Mouse (Mus musculus) CH12.LX (cell line): Measurements from ENCODE around the gene Rab21. TPM values are rescaled to one million over a fixed set of nuclear protein-coding genes. Genes with fewer than 3 reads are reported as not detected.

Experiments
- DNase-seq: peaks from one replicate; pipeline ENCODE4 v3.0.0-alpha.2; 2013; ENCODE audit errors: extremely low read depth
- H3K27ac ChIP-seq: 2 replicates; pipeline ENCODE4 v1.5.1; 2012; ENCODE audit warnings: low read depth, mild to moderate bottlenecking, control low read depth, moderate library complexity; ENCODE audit not compliant: insufficient read depth
- H3K27me3 ChIP-seq: replicated peaks from 2 replicates; pipeline ENCODE3; 2012; ENCODE audit warnings: inconsistent platforms
- H3K36me3 ChIP-seq, 2 experiments: replicated peaks in 1 of 2; 2 replicates each; pipeline versions ENCODE3 to v1.6.1; 2012; ENCODE audit warnings: inconsistent platforms in 1 of 2, low read length in 1 of 2, mild to moderate bottlenecking in 1 of 2, mixed read lengths in 1 of 2, moderate library complexity in 1 of 2; ENCODE audit not compliant: control insufficient read depth in 1 of 2, insufficient read depth in 1 of 2
- H3K4me1 ChIP-seq, 2 experiments: 2 replicates each; pipeline ENCODE4 v1.6.1; 2012; ENCODE audit warnings: inconsistent platforms in 1 of 2, moderate library complexity in 1 of 2; ENCODE audit not compliant: insufficient read depth in 2 of 2, control insufficient read depth in 1 of 2
- H3K4me2 ChIP-seq: 2 replicates; pipeline ENCODE4 v1.6.1; 2012; ENCODE audit warnings: low read depth, mild to moderate bottlenecking, control low read depth; ENCODE audit not compliant: poor library complexity, insufficient read depth, severe bottlenecking
- H3K4me3 ChIP-seq, 3 experiments: fragments of 150-350 bp in 1 of 3; sonication (generic) in 1 of 3; replicated peaks in 1 of 3; 2 replicates each; pipeline versions ENCODE3 to v1.5.1; 2011 to 2012; ENCODE audit warnings: low read depth in 2 of 3, low read length in 2 of 3, mild to moderate bottlenecking in 2 of 3, moderate library complexity in 2 of 3, control low read depth in 1 of 3, improper control_type of control experiment in 1 of 3, inconsistent platforms in 1 of 3, mixed read lengths in 1 of 3; ENCODE audit not compliant: poor library complexity in 1 of 3
- H3K79me2 ChIP-seq: replicated peaks from 2 replicates; pipeline ENCODE4 v1.6.1; 2012; ENCODE audit warnings: mild to moderate bottlenecking, moderate library complexity; ENCODE audit not compliant: control insufficient read depth, poor library complexity, insufficient read depth, severe bottlenecking; ENCODE audit errors: extremely low read depth
- H3K9ac ChIP-seq: 2 replicates; pipeline ENCODE4 v1.6.1; 2012; ENCODE audit warnings: low read depth, mild to moderate bottlenecking, control low read depth, moderate library complexity; ENCODE audit not compliant: insufficient read depth
- H3K9me3 ChIP-seq: replicated peaks from 2 replicates; pipeline ENCODE3; 2012; ENCODE audit warnings: low read length, inconsistent platforms, mixed read lengths
- BHLHE40 ChIP-seq: IDR thresholded peaks from 2 replicates; pipeline ENCODE4 v1.6.1; 2011; ENCODE audit warnings: mild to moderate bottlenecking, low read depth, low read length, improper control_type of control experiment
- CHD2 ChIP-seq: IDR thresholded peaks from 2 replicates; pipeline ENCODE4 v1.6.1; 2011; ENCODE audit warnings: low read length, improper control_type of control experiment
- ETS1 ChIP-seq: conservative IDR thresholded peaks from 2 replicates; pipeline ENCODE4 v1.6.1; 2012; ENCODE audit warnings: low read depth, mild to moderate bottlenecking, inconsistent platforms, low read length, improper control_type of control experiment, moderate library complexity
- GABPA ChIP-seq: IDR thresholded peaks from 2 replicates; pipeline ENCODE4 v1.6.1; 2012; ENCODE audit warnings: low read depth, low read length, improper control_type of control experiment, inconsistent platforms; ENCODE audit not compliant: insufficient replicate concordance
- JUND ChIP-seq: conservative IDR thresholded peaks from 2 replicates; pipeline ENCODE4 v1.6.1; 2011; ENCODE audit warnings: low read depth, low read length, improper control_type of control experiment
- MAFK ChIP-seq: IDR thresholded peaks from 2 replicates; pipeline ENCODE4 v1.6.1; 2011; ENCODE audit warnings: low read length, improper control_type of control experiment; ENCODE audit not compliant: insufficient replicate concordance
- MEF2A ChIP-seq: IDR thresholded peaks from 2 replicates; pipeline ENCODE4 v1.6.1; 2014; ENCODE audit warnings: low read depth, mild to moderate bottlenecking, inconsistent platforms, low read length, improper control_type of control experiment, borderline replicate concordance
- MXI1 ChIP-seq: IDR thresholded peaks from 2 replicates; pipeline ENCODE4 v1.6.1; 2011; ENCODE audit warnings: mild to moderate bottlenecking, low read depth, low read length, improper control_type of control experiment
- NELFE ChIP-seq: IDR thresholded peaks from 2 replicates; pipeline ENCODE4 v1.6.1; 2011; ENCODE audit warnings: low read depth, low read length, improper control_type of control experiment
- PAX5 ChIP-seq: IDR thresholded peaks from 2 replicates; pipeline ENCODE4 v1.6.1; 2012; ENCODE audit warnings: low read length, inconsistent platforms, mixed read lengths
- POLR2AphosphoS2 ChIP-seq: IDR thresholded peaks from 2 replicates; pipeline ENCODE4 v1.6.1; 2011; ENCODE audit warnings: low read depth, low read length, improper control_type of control experiment
- RAD21 ChIP-seq: IDR thresholded peaks from 2 replicates; pipeline ENCODE4 v1.6.1; 2011; ENCODE audit warnings: low read depth, mild to moderate bottlenecking, low read length, improper control_type of control experiment, moderate library complexity
- RCOR1 ChIP-seq: conservative IDR thresholded peaks from 2 replicates; pipeline ENCODE4 v1.6.1; 2012; ENCODE audit warnings: low read depth, mild to moderate bottlenecking, inconsistent platforms, low read length, improper control_type of control experiment
- SIN3A ChIP-seq: IDR thresholded peaks from 2 replicates; pipeline ENCODE4 v1.6.1; 2012; ENCODE audit warnings: low read length, improper control_type of control experiment, inconsistent platforms
- SMC3 ChIP-seq: IDR thresholded peaks from 2 replicates; pipeline ENCODE4 v1.6.1; 2011; ENCODE audit warnings: low read depth, low read length, improper control_type of control experiment
- TCF12 ChIP-seq: IDR thresholded peaks from 2 replicates; pipeline ENCODE4 v1.6.1; 2014; ENCODE audit warnings: low read depth, mild to moderate bottlenecking, inconsistent platforms, low read length, improper control_type of control experiment
- UBTF ChIP-seq: IDR thresholded peaks from 2 replicates; pipeline ENCODE4 v1.6.1; 2012; ENCODE audit warnings: low read depth, mild to moderate bottlenecking, inconsistent platforms, low read length, improper control_type of control experiment, moderate library complexity
- USF2 ChIP-seq: conservative IDR thresholded peaks from 2 replicates; pipeline ENCODE4 v1.6.1; 2011; ENCODE audit warnings: low read depth, low read length, improper control_type of control experiment
- dilution Hi-C: fragments of 300-500 bp; cut with MboI; formaldehyde crosslinking; loops from 2 replicates; pipeline ENCODE4 v1.14.3; 2020; ENCODE audit warnings: low sequenced_read_pairs; ENCODE audit not compliant: extremely low pct_unique_long_range_greater_than_20kb, extremely low pct_ligation_motif_present
- in situ Hi-C: fragments of 300-500 bp; cut with MboI; formaldehyde crosslinking; loops from 3 replicates; pipeline ENCODE4 v1.14.3; 2019; ENCODE audit warnings: low sequenced_read_pairs, low pct_ligation_motif_present, low pct_unique_long_range_greater_than_20kb, mixed read lengths
- polyA plus RNA-seq: library from polyadenylated mRNA; unstranded; fragments of >175 nt; gene quantifications from 2 replicates; pipeline ENCODE4 v1.2.1, GENCODE M21; 2012; ENCODE audit warnings: low read depth; ENCODE audit not compliant: insufficient read length
- total RNA-seq, 2 experiments: library from RNA; depleted of rRNA; stranded (reverse); fragments of 300-350 nt in 1 of 2; fragments of >200 nt in 1 of 2; gene quantifications; 2 replicates each; pipeline ENCODE4 v1.2.3; 2012 to 2014

The Rab21 gene
- total and polyA plus RNA-seq, 3 experiments, result 55.6 to 58.4 (median 57.4) TPM

DNA sequence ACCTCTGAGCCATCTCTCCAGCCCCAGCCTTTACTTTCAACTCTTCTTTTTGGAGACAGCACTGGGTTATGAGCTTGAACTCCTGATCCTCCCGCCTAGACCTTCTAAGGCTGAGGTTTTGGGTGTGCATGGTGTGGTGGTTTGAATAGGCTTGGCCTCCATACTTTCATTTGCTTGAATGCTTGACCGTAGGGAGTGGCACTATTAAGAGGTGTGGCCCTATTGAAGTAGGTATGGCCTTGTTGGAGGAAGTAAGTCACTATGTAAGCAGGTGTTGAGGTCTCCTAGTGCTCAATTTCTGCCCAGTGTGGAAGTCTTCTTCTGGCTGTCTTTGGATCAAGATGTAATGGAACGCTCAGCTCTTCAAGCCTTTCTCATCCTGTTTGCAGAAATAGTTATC lies 54.0 kb downstream of the Rab21 start:
- in situ Hi-C loops (no loop called here), dilution Hi-C loops (no loop called here)
- H3K4me1 ChIP-seq, result peaks cover 0 to 3% of the 10 kb centered on the region in 2 experiments; a peak in 1 of 4 replicates
- H3K4me2 ChIP-seq, result no peak overlapping the region
- peaks cover 8% of the 10 kb centered on the region for H3K9me3 ChIP-seq
- no peak overlapping the region for H3K9ac ChIP-seq
- H3K27ac ChIP-seq, result no peak overlapping the region
- H3K79me2 ChIP-seq, result no peaks in the 10 kb centered on the region
- TF ChIP-seq TCF12 (no peak), NELFE (no peak), POLR2AphosphoS2 (no peak), UBTF (no peak)
- TF ChIP-seq, all 38 proteins: peak for 0
- no peak for DNase-seq
- Histone ChIP-seq H3K4me3 (no peak overlapping the region), H3K36me3 (no peaks in the 10 kb centered on the region), H3K27me3 (no peaks in the 10 kb centered on the region)

GRCm38 (mm10) chr10:115256162-115256561 lies 59.2 kb downstream of the Rab21 start:
- no peaks in the 10 kb centered on the region for H3K79me2 ChIP-seq
- DNase-seq, result no peak
- peaks cover 0 to 7% of the 10 kb centered on the region in 2 experiments; a peak in 2 of 4 replicates for H3K4me1 ChIP-seq
- dilution Hi-C loops, result no loop called here
- peaks cover 8% of the 10 kb centered on the region for H3K9me3 ChIP-seq
- no peak overlapping the region for H3K27ac ChIP-seq
- H3K27me3 ChIP-seq, result no peaks in the 10 kb centered on the region
- no peaks in the 10 kb centered on the region for H3K36me3 ChIP-seq
- in situ Hi-C loops, result no loop called here
- no peak for TF ChIP-seq RCOR1
- no peak for TF ChIP-seq RAD21
- no peak for TF ChIP-seq UBTF
- no peak for TF ChIP-seq SIN3A
- TF ChIP-seq CHD2, result no peak
- TF ChIP-seq MAFK, result no peak
- TF ChIP-seq MXI1, result no peak
- no peak for TF ChIP-seq MEF2A
- no peak for TF ChIP-seq ETS1
- no peak for TF ChIP-seq BHLHE40
- no peak for TF ChIP-seq JUND
- no peak for TF ChIP-seq GABPA
- no peak for TF ChIP-seq SMC3
- TF ChIP-seq PAX5, result no peak
- no peak for TF ChIP-seq USF2
- TF ChIP-seq, all 38 proteins: peak for 0
- no peak overlapping the region for H3K9ac ChIP-seq
- no peak overlapping the region for H3K4me3 ChIP-seq
- H3K4me2 ChIP-seq, result no peak overlapping the region
